Mouse (Mus musculus) frontal cortex, adult 2 months (tissue): ENCODE results near the gene Slc25a39. TPM values are rescaled to one million over a fixed set of nuclear protein-coding genes. Genes with fewer than 3 reads are reported as not detected.

Source experiments
- DNase-seq, 2 experiments: peaks; one replicate each; pipeline ENCODE4 v3.0.0; 2022; ENCODE audit warnings: low spot score in 1 of 2; ENCODE audit errors: extremely low spot score in 1 of 2
- polyA plus RNA-seq: library from polyadenylated mRNA; depleted of rRNA; stranded (reverse); fragments of >200 nt; gene quantifications from 2 replicates; pipeline ENCODE4 v1.2.3, GENCODE M21; 2012; rRNA removed

The Slc25a39 gene
- polyA plus RNA-seq, 1 experiment, result 82.9 TPM

DNA sequence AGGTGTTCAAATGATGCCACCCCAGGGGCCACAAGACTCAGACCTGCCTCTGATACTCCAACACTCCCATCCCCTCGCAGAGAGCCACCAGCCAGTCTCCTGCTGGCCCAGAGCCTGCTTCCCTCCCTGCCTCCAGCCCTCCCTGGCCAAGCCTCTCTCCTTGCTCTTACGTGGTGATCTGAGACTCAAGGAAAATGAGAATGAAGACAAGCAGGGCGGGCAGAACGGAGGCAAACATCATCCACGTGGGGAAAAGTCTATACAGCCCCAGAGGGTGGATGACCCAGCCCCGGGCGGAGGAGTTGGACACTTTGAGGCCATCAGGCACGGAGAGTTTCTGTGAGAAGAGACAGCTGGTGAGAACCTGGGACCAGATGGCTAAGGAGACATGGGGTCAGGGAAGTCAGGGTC lies 54.7 kb downstream of the Slc25a39 start:
- no peak for DNase-seq

Other genes starting within 250 kb of the Slc25a39 start
- gene Lsm12, start 222.7 kb downstream of the Slc25a39 start, polyA plus RNA-seq, result 32.9 and 35.5 TPM in 2 replicates
- gene G6pc3, start 218.3 kb downstream of the Slc25a39 start, polyA plus RNA-seq, result 87.5 and 91.4 TPM in 2 replicates
- gene Hdac5, start 177.8 kb downstream of the Slc25a39 start, polyA plus RNA-seq, result 256 and 323 TPM in 2 replicates
- 1.2 and 1.9 TPM in 2 replicates for gene BC030867, start 159.1 kb downstream of the Slc25a39 start, polyA plus RNA-seq
- 2.3 and 2.7 TPM in 2 replicates for gene Asb16, start 139.2 kb downstream of the Slc25a39 start, polyA plus RNA-seq
- gene Tmub2, start 123.0 kb downstream of the Slc25a39 start, polyA plus RNA-seq, result 82.5 and 85.4 TPM in 2 replicates
- 142 and 147 TPM in 2 replicates for gene Atxn7l3, start 111.3 kb downstream of the Slc25a39 start, polyA plus RNA-seq
- 96.7 and 99.3 TPM in 2 replicates for gene Ubtf, start 88.2 kb downstream of the Slc25a39 start, polyA plus RNA-seq
- 0.48 and 0.60 TPM in 2 replicates for gene Slc4a1, start 41.7 kb downstream of the Slc25a39 start, polyA plus RNA-seq
- 538 and 540 TPM in 2 replicates for gene Rundc3a, start 14.5 kb downstream of the Slc25a39 start, polyA plus RNA-seq
- 70.9 and 78.2 TPM in 2 replicates for gene Grn, start 22.4 kb upstream of the Slc25a39 start, polyA plus RNA-seq
- gene Fam171a2, start 39.7 kb upstream of the Slc25a39 start, polyA plus RNA-seq, result 69.6 and 70.0 TPM in 2 replicates
- 4.5 and 5.3 TPM in 2 replicates for gene Itga2b, start 62.2 kb upstream of the Slc25a39 start, polyA plus RNA-seq
- gene Gpatch8, start 148.4 kb upstream of the Slc25a39 start, polyA plus RNA-seq, result 56.2 and 61.7 TPM in 2 replicates
- 6.2 and 6.6 TPM in 2 replicates for gene Gm11627, start 171.5 kb upstream of the Slc25a39 start, polyA plus RNA-seq
- gene Fzd2, start 196.4 kb upstream of the Slc25a39 start, polyA plus RNA-seq, result 12.1 and 13.3 TPM in 2 replicates